21 mouse cellular contexts compared by ENCODE assay signal in genomic region chr4:84204777-84205176, GRCm38 (mm10).
DNase-seq lines count a peak whose midpoint lies in the region; ATAC-seq and TF ChIP-seq lines count a peak whose summit lies in the region.
"Had no signal": no experiment of that assay in that cellular context is flagged by ENCODE, and none has a peak within 500 bp of the region (broad histone marks: within the 10 kb centered on the region; RNA-seq: fewer than 3 reads in every experiment).

No protein-coding gene starts in this region.

- H3K27ac ChIP-seq in hindbrain, postnatal 0 days = no peak overlapping the region
- H3K27ac ChIP-seq in hindbrain, embryonic 14.5 days = no peak overlapping the region
- peak overlapping the region; percentile 61 for H3K27ac ChIP-seq in embryonic facial prominence, embryonic 10.5 days (replicated peaks)
- H3K27ac ChIP-seq in kidney, postnatal 0 days = no peak overlapping the region
- no peak overlapping the region for H3K27ac ChIP-seq in liver, embryonic 13.5 days
- H3K27ac ChIP-seq in midbrain, embryonic 13.5 days = no peak overlapping the region
- H3K27ac ChIP-seq: forebrain, embryonic 13.5 days; heart, embryonic 13.5 days had no signal

- no peaks in the 10 kb centered on the region for H3K27me3 ChIP-seq in hindbrain, postnatal 0 days (ENCODE audit: insufficient read depth, low read length)
- no peaks in the 10 kb centered on the region for H3K27me3 ChIP-seq in hindbrain, embryonic 14.5 days (ENCODE audit: control insufficient read depth, insufficient read depth, low read length)
- peaks cover 3% of the 10 kb centered on the region; the same call in 1 of the 2 replicates for H3K27me3 ChIP-seq in embryonic facial prominence, embryonic 10.5 days (replicated peaks; ENCODE audit: low read depth, poor library complexity, severe bottlenecking)
- H3K27me3 ChIP-seq in kidney, postnatal 0 days (ENCODE audit: insufficient read depth, low read length) = no peaks in the 10 kb centered on the region
- no peaks in the 10 kb centered on the region for H3K27me3 ChIP-seq in liver, embryonic 13.5 days
- no peaks in the 10 kb centered on the region for H3K27me3 ChIP-seq in midbrain, embryonic 13.5 days
- H3K27me3 ChIP-seq: forebrain, embryonic 13.5 days; heart, embryonic 13.5 days; megakaryocyte, embryonic 14.5 days; Patski had no signal

- 0 out of 2 replicates have a peak, but pooled peaks cover 4% of the 10 kb centered on the region for H3K4me1 ChIP-seq in hindbrain, postnatal 0 days (ENCODE audit: insufficient read depth, low read length)
- H3K4me1 ChIP-seq in hindbrain, embryonic 14.5 days (replicated peaks; ENCODE audit: control insufficient read depth, insufficient read depth, low read length) = no peaks in the 10 kb centered on the region; the same call in 1 of the 2 replicates
- peaks cover 37% of the 10 kb centered on the region for H3K4me1 ChIP-seq in embryonic facial prominence, embryonic 10.5 days
- H3K4me1 ChIP-seq in kidney, postnatal 0 days (replicated peaks; ENCODE audit: insufficient read depth, low read length) = no peaks in the 10 kb centered on the region
- no peaks in the 10 kb centered on the region for H3K4me1 ChIP-seq in liver, embryonic 13.5 days (replicated peaks)
- peaks cover 13% of the 10 kb centered on the region for H3K4me1 ChIP-seq in midbrain, embryonic 13.5 days (replicated peaks)

- no peaks in the 10 kb centered on the region for H3K36me3 ChIP-seq in hindbrain, postnatal 0 days (ENCODE audit: insufficient read depth, low read length)
- no peaks in the 10 kb centered on the region for H3K36me3 ChIP-seq in hindbrain, embryonic 14.5 days (replicated peaks; ENCODE audit: control insufficient read depth, insufficient read depth)
- no peaks in the 10 kb centered on the region for H3K36me3 ChIP-seq in embryonic facial prominence, embryonic 10.5 days (replicated peaks)
- no peaks in the 10 kb centered on the region for H3K36me3 ChIP-seq in kidney, postnatal 0 days (ENCODE audit: insufficient read depth, low read length)
- H3K36me3 ChIP-seq in liver, embryonic 13.5 days = no peaks in the 10 kb centered on the region
- H3K36me3 ChIP-seq in midbrain, embryonic 13.5 days = no peaks in the 10 kb centered on the region
- H3K36me3 ChIP-seq: heart, embryonic 13.5 days had no signal

- DNase-seq in hindbrain, postnatal 0 days (ENCODE audit: low spot score) = no peak
- DNase-seq in hindbrain, embryonic 14.5 days (ENCODE audit: low spot score) = no peak
- DNase-seq in embryonic facial prominence, embryonic 10.5 days (ENCODE audit: low spot score) = no peak
- DNase-seq in kidney, postnatal 0 days (ENCODE audit: low spot score) = no peak
- DNase-seq in liver, embryonic 13.5 days = no peak
- DNase-seq in cerebellum, postnatal 25 days = no peak
- no peak for DNase-seq in embryo, embryonic 10.5 days (ENCODE audit: low spot score)
- DNase-seq: adrenal gland, postnatal 25 days; B cell, adult 2 months; cerebellum, adult 9-11 months; layer of hippocampus, adult 9-11 months; lung, postnatal 10 days; retina, postnatal 1 day; thymus, adult 2 months had no signal

- no peak overlapping the region for H3K9ac ChIP-seq in hindbrain, postnatal 0 days (replicated peaks; ENCODE audit: low read length)
- no peak overlapping the region for H3K9ac ChIP-seq in hindbrain, embryonic 14.5 days
- H3K9ac ChIP-seq in kidney, postnatal 0 days (ENCODE audit: low read depth, low read length) = no peak overlapping the region
- H3K9ac ChIP-seq in liver, embryonic 13.5 days = no peak overlapping the region
- no peak overlapping the region for H3K9ac ChIP-seq in midbrain, embryonic 13.5 days (replicated peaks)
- H3K9ac ChIP-seq: forebrain, embryonic 13.5 days; heart, embryonic 13.5 days had no signal

- TF ChIP-seq CTCF in hindbrain, postnatal 0 days (IDR thresholded peaks at IDR 0.05; ENCODE audit: low read depth) = peak; percentile 18; the same call in 1 of the 2 replicates
- TF ChIP-seq CTCF in kidney, postnatal 0 days (IDR thresholded peaks at IDR 0.05; ENCODE audit: low read depth) = peak; percentile 36; the same call in 1 of the 2 replicates

- no peaks in the 10 kb centered on the region for H3K9me3 ChIP-seq in hindbrain, postnatal 0 days (ENCODE audit: low read length)
- no peaks in the 10 kb centered on the region for H3K9me3 ChIP-seq in hindbrain, embryonic 14.5 days (ENCODE audit: control insufficient read depth, low read length)
- H3K9me3 ChIP-seq in embryonic facial prominence, embryonic 10.5 days = no peaks in the 10 kb centered on the region
- H3K9me3 ChIP-seq in kidney, postnatal 0 days (replicated peaks; ENCODE audit: low read length) = no peaks in the 10 kb centered on the region
- no peaks in the 10 kb centered on the region for H3K9me3 ChIP-seq in liver, embryonic 13.5 days (replicated peaks)
- H3K9me3 ChIP-seq in midbrain, embryonic 13.5 days = no peaks in the 10 kb centered on the region
- H3K9me3 ChIP-seq: forebrain, embryonic 13.5 days; heart, embryonic 13.5 days; megakaryocyte, embryonic 14.5 days had no signal

- no peak overlapping the region for H3K4me3 ChIP-seq in hindbrain, postnatal 0 days (ENCODE audit: low read length)
- H3K4me3 ChIP-seq in hindbrain, embryonic 14.5 days (replicated peaks; ENCODE audit: low read length) = no peak overlapping the region
- no peak overlapping the region for H3K4me3 ChIP-seq in embryonic facial prominence, embryonic 10.5 days
- H3K4me3 ChIP-seq in kidney, postnatal 0 days (replicated peaks; ENCODE audit: low read depth, low read length) = no peak overlapping the region
- H3K4me3 ChIP-seq in liver, embryonic 13.5 days (replicated peaks) = no peak overlapping the region
- H3K4me3 ChIP-seq in midbrain, embryonic 13.5 days (replicated peaks) = no peak overlapping the region
- H3K4me3 ChIP-seq: forebrain, embryonic 13.5 days; heart, embryonic 13.5 days; megakaryocyte, embryonic 14.5 days had no signal

- ATAC-seq in hindbrain, postnatal 0 days = no peak
- no peak for ATAC-seq in hindbrain, embryonic 14.5 days (ENCODE audit: low FRiP score)
- peak; percentile 65; the same call in 1 of the 2 replicates for ATAC-seq in kidney, postnatal 0 days (replicated peaks; ENCODE audit: low FRiP score, low read depth)
- ATAC-seq in liver, embryonic 13.5 days (ENCODE audit: low read depth) = peak; percentile 43; the same call in 1 of the 2 replicates
- ATAC-seq in midbrain, embryonic 13.5 days = no peak
- ATAC-seq: activated CD4-positive, CD25-positive, alpha-beta regulatory T cell, adult 4 months; forebrain, embryonic 13.5 days; midbrain, embryonic 16.5 days; Patski had no signal

- no peak overlapping the region for H3K4me2 ChIP-seq in hindbrain, postnatal 0 days (ENCODE audit: low read depth, low read length)
- H3K4me2 ChIP-seq in hindbrain, embryonic 14.5 days (replicated peaks) = no peak overlapping the region
- no peak overlapping the region for H3K4me2 ChIP-seq in kidney, postnatal 0 days (ENCODE audit: low read length)
- H3K4me2 ChIP-seq in liver, embryonic 13.5 days = no peak overlapping the region
- no peak overlapping the region for H3K4me2 ChIP-seq in midbrain, embryonic 13.5 days (replicated peaks)
- H3K4me2 ChIP-seq: forebrain, embryonic 13.5 days; heart, embryonic 13.5 days had no signal

Comparison
In these comparisons a context has a peak if more than half of its experiments do, and no peak if none do; other contexts are left out.
1. ATAC-seq: peak in kidney, postnatal 0 days (single experiment) and liver, embryonic 13.5 days (single experiment); none in hindbrain, postnatal 0 days (single experiment), hindbrain, embryonic 14.5 days (single experiment) and midbrain, embryonic 13.5 days (single experiment).